Mouse (Mus musculus): ENCODE results near the gene Sf1. TPM values are rescaled to one million over a fixed set of nuclear protein-coding genes. Genes with fewer than 3 reads are reported as not detected.
A peak's percentile ranks its signal among the peaks of the same experiment; 100 is the strongest.

Sf1 gene
- total and polyA plus RNA-seq, 2 experiments from 2014 or later, result 70.5 to 95.5 TPM

- Histone ChIP-seq H3K4me1 (ENCODE audit: insufficient read depth, low read length) (peaks cover 23% of the 10 kb centered on the region), H3K27me3 (ENCODE audit: insufficient read depth, low read length) (no peaks in the 10 kb centered on the region), H3K27ac (ENCODE audit: low read depth, low read length) (peak overlapping the region; percentile 93), H3K9me3 (ENCODE audit: low read length) (no peaks in the 10 kb centered on the region), H3K36me3 (ENCODE audit: insufficient read depth, low read length) (peaks cover 15% of the 10 kb centered on the region; the same call in 1 of the 2 replicates), H3K4me3 (ENCODE audit: low read depth, low read length) (no peak overlapping the region), H3K4me2 (ENCODE audit: low read depth, low read length, poor library complexity, severe bottlenecking) (no peak overlapping the region), H3K9ac (replicated peaks; ENCODE audit: low read length, poor library complexity, severe bottlenecking) (peak overlapping the region; percentile 44; the same call in 1 of the 2 replicates)
- ATAC-seq (ENCODE audit: low FRiP score) (no peak), DNase-seq (ENCODE audit: low spot score) (no peak)
- WGBS, result 24% methylated on average over 6 of the region's 6 CpGs
- no peak for TF ChIP-seq CTCF (IDR thresholded peaks at IDR 0.05)
These were observed 52.0 kb downstream of the Sf1 start for GRCm38 (mm10) chr19:6415454-6415853.

GRCm38 (mm10) chr19:6416124-6416770, 52.8 kb downstream of the Sf1 start:
- ATAC-seq (ENCODE audit: low FRiP score), result no peak
- peaks cover 31% of the 10 kb centered on the region for H3K4me1 ChIP-seq (ENCODE audit: insufficient read depth, low read length)

GRCm38 (mm10) chr19:6416894-6417761, 53.6 kb downstream of the Sf1 start:
- Histone ChIP-seq H3K4me3 (ENCODE audit: low read depth, low read length) (no peak overlapping the region), H3K36me3 (ENCODE audit: insufficient read depth, low read length) (peaks cover 13% of the 10 kb centered on the region; the same call in 1 of the 2 replicates), H3K9me3 (ENCODE audit: low read length) (no peaks in the 10 kb centered on the region), H3K4me1 (ENCODE audit: insufficient read depth, low read length) (peaks cover 37% of the 10 kb centered on the region), H3K9ac (replicated peaks; ENCODE audit: low read length, poor library complexity, severe bottlenecking) (peak overlapping the region; percentile 20; the same call in 1 of the 2 replicates), H3K4me2 (ENCODE audit: low read depth, low read length, poor library complexity, severe bottlenecking) (peak overlapping the region; percentile 91; the same call in 1 of the 2 replicates), H3K27me3 (ENCODE audit: insufficient read depth, low read length) (no peaks in the 10 kb centered on the region), H3K27ac (ENCODE audit: low read depth, low read length) (peak overlapping the region; percentile 93)
- peak; percentile 24; the same call in 1 of the 2 replicates for TF ChIP-seq CTCF (IDR thresholded peaks at IDR 0.05)
- DNase-seq (ENCODE audit: low spot score), result no peak
- 50% methylated on average over 12 of the region's 12 CpGs for WGBS
- no peak for ATAC-seq (ENCODE audit: low FRiP score)

More at GRCm38 (mm10) chr19:6416124-6416770, 52.8 kb downstream of the Sf1 start:
- Histone ChIP-seq H3K9me3 (ENCODE audit: low read length) (no peaks in the 10 kb centered on the region), H3K27me3 (ENCODE audit: insufficient read depth, low read length) (no peaks in the 10 kb centered on the region), H3K36me3 (ENCODE audit: insufficient read depth, low read length) (peaks cover 13% of the 10 kb centered on the region; the same call in 1 of the 2 replicates), H3K9ac (replicated peaks; ENCODE audit: low read length, poor library complexity, severe bottlenecking) (peak overlapping the region; percentile 44; the same call in 1 of the 2 replicates), H3K27ac (ENCODE audit: low read depth, low read length) (peak overlapping the region; percentile 93), H3K4me3 (ENCODE audit: low read depth, low read length) (no peak overlapping the region), H3K4me2 (ENCODE audit: low read depth, low read length, poor library complexity, severe bottlenecking) (peak overlapping the region; percentile 27; the same call in 1 of the 2 replicates)
- no peak for TF ChIP-seq CTCF (IDR thresholded peaks at IDR 0.05)
- 3% methylated on average over 9 of the region's 9 CpGs for WGBS
- peak; percentile 84 for DNase-seq (ENCODE audit: low spot score)

- H3K9me3 ChIP-seq (ENCODE audit: low read length), result no peaks in the 10 kb centered on the region
- H3K36me3 ChIP-seq (ENCODE audit: insufficient read depth, low read length), result peaks cover 7% of the 10 kb centered on the region; the same call in 1 of the 2 replicates
- under 1% methylated on average over 45 of the region's 46 CpGs for WGBS
- TF ChIP-seq CTCF (IDR thresholded peaks at IDR 0.05), result peak; percentile 94
- peak within 1 kb of the TSS; percentile 91 for H3K4me2 ChIP-seq (ENCODE audit: low read depth, low read length, poor library complexity, severe bottlenecking)
- H3K9ac ChIP-seq (replicated peaks; ENCODE audit: low read length, poor library complexity, severe bottlenecking), result peak within 1 kb of the TSS; percentile 88
- H3K27ac ChIP-seq (ENCODE audit: low read depth, low read length), result peak within 1 kb of the TSS; percentile 93
- H3K4me3 ChIP-seq (ENCODE audit: low read depth, low read length), result peak within 1 kb of the TSS; percentile 61
- peak; percentile 92 for ATAC-seq (ENCODE audit: low FRiP score)
- DNase-seq (ENCODE audit: low spot score), result peak; percentile 97
- H3K27me3 ChIP-seq (ENCODE audit: insufficient read depth, low read length), result no peaks in the 10 kb centered on the region
- peaks cover 45% of the 10 kb centered on the region for H3K4me1 ChIP-seq (ENCODE audit: insufficient read depth, low read length)
These were observed 54.9 kb downstream of the Sf1 start, which contains the start of gene Nrxn2 for GRCm38 (mm10) chr19:6418233-6418879. Gene Nrxn2 (plus strand): TSS chr19:6418731.

GRCm38 (mm10) chr19:6418984-6419692, 55.6 kb downstream of the Sf1 start:
- H3K4me2 ChIP-seq (ENCODE audit: low read depth, low read length, poor library complexity, severe bottlenecking), result peak overlapping the region; percentile 91
- H3K36me3 ChIP-seq (ENCODE audit: insufficient read depth, low read length), result 0 out of 2 replicates have a peak, but pooled peaks cover 1% of the 10 kb centered on the region
- H3K27me3 ChIP-seq (ENCODE audit: insufficient read depth, low read length), result no peaks in the 10 kb centered on the region
- peak overlapping the region; percentile 93 for H3K27ac ChIP-seq (ENCODE audit: low read depth, low read length)
- DNase-seq (ENCODE audit: low spot score) (no peak), ATAC-seq (ENCODE audit: low FRiP score) (peak; percentile 36; the same call in 1 of the 2 replicates)
- WGBS, result 2% methylated on average over 14 of the region's 23 CpGs
- TF ChIP-seq CTCF (IDR thresholded peaks at IDR 0.05), result no peak
- no peaks in the 10 kb centered on the region for H3K9me3 ChIP-seq (ENCODE audit: low read length)
- H3K4me1 ChIP-seq (ENCODE audit: insufficient read depth, low read length), result peaks cover 48% of the 10 kb centered on the region
- peak overlapping the region; percentile 88 for H3K9ac ChIP-seq (replicated peaks; ENCODE audit: low read length, poor library complexity, severe bottlenecking)
- peak overlapping the region; percentile 61 for H3K4me3 ChIP-seq (ENCODE audit: low read depth, low read length)

Data from midbrain, postnatal 0 days (tissue).